Mouse (Mus musculus) brain, embryonic 14.5 days (tissue): ENCODE measurements around the gene Add3.

Source experiments
- CTCF ChIP-seq: fragments of 200-500 bp; IDR thresholded peaks from 2 replicates; pipeline ENCODE4 v1.5.1; 2012; ENCODE audit warnings: inconsistent platforms, mild to moderate bottlenecking, moderate library complexity, borderline replicate concordance; ENCODE audit not compliant: insufficient read depth, insufficient read length; ENCODE audit errors: extremely low read depth
- POLR2A ChIP-seq: fragments of 200-500 bp; IDR thresholded peaks from 2 replicates; pipeline ENCODE4 v1.6.1; 2012; ENCODE audit warnings: mild to moderate bottlenecking, inconsistent platforms, borderline replicate concordance; ENCODE audit not compliant: poor library complexity, insufficient read depth, insufficient read length, severe bottlenecking; ENCODE audit errors: extremely low read depth

GRCm38 (mm10) chr19:53184216-53184615, 44.0 kb downstream of the Add3 start:
- TF ChIP-seq POLR2A (no peak), CTCF (no peak)
